Mouse (Mus musculus) testis, postnatal 10 days (tissue): ENCODE data around the gene Polr2b.

Experiments used
- DNase-seq: peaks from one replicate; pipeline ENCODE4 v3.0.0; 2021; ENCODE audit warnings: low spot score

Polr2b gene

GRCm38 (mm10) chr5:77309924-77310772 lies at the start of gene Polr2b, which contains the start of gene Noa1:
Gene Polr2b (plus strand): TSS chr5:77310147.
Gene Noa1 (minus strand): TSS chr5:77310084.
- peak; percentile 99 for DNase-seq

DNA sequence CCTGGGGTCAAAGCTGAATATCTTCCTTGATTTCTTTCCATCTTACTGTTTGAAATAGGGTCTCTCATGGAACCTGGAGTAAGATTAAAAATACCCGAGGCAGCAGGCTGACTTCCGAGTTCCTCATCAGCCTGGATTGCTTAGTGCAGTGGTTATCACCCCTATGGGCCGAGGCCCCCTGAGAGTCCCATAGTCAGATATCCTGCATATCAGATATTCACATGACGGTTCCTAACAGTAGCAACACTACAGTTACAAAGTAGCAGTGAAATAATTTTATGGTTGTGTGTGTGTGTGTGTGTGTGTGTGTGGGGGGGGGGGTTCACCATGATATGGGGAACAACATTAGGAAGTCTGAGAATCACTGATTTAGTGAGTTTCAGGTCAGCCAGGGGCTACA lies 48.8 kb upstream of the Polr2b start:
- DNase-seq, result no peak

GRCm38 (mm10) chr5:77262105-77262504 lies 47.8 kb upstream of the Polr2b start:
- DNase-seq, result no peak

DNA sequence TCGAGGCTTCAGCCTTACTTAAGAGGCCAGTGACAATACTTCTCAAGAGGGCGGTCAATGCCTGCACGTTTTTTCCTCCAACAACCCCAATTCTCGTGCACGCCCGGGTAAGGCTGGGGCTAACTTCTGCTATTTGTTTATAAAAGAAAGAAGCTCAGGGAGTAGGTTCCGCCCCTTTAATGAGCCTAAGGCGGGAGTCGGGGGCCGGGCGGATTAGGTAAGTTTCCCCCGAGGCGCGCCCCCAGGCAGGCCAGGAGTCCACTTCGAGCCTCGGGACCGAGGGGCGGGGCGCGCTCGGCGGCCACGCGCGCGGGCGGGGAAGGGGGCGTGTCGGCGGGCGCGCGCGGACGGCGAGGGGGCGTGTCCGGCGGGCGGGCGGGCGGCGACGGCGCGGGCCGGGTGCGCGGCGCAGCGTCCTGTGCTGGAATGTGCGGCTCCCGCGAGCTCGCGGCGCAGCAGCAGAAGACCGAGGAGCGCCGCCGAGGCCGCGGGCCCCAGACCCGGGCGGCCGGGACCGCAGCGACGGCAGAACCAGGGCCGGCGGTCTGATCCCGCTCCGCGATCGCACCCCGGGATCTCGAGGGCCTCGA lies 44.8 kb upstream of the Polr2b start, which contains the start of gene Rest:
Gene Rest, plus strand, starts transcription at position 411 of the 590 bp plus-strand sequence.
- peak; percentile 94 for DNase-seq

DNA sequence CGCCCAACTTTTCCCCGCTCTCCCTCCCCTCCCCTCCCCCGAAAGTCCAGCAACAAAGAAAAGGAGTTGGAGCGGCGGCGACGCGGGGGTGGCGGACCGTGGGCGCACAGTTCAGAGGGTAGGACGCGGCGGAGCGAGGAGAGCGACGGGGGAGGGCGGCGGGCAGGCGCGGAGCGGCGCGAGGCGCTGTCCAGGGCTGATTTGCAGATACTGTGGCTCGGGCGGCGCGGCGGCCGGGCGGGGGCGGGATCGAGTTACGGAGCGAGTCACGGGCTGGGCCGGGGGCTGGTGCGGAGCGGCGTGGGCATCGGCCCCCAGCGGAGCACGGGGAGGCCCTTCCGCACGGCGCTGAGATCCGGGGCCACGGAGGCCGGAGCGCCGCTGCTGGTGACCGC lies 44.3 kb upstream of the Polr2b start:
- peak; percentile 87 for DNase-seq

DNA sequence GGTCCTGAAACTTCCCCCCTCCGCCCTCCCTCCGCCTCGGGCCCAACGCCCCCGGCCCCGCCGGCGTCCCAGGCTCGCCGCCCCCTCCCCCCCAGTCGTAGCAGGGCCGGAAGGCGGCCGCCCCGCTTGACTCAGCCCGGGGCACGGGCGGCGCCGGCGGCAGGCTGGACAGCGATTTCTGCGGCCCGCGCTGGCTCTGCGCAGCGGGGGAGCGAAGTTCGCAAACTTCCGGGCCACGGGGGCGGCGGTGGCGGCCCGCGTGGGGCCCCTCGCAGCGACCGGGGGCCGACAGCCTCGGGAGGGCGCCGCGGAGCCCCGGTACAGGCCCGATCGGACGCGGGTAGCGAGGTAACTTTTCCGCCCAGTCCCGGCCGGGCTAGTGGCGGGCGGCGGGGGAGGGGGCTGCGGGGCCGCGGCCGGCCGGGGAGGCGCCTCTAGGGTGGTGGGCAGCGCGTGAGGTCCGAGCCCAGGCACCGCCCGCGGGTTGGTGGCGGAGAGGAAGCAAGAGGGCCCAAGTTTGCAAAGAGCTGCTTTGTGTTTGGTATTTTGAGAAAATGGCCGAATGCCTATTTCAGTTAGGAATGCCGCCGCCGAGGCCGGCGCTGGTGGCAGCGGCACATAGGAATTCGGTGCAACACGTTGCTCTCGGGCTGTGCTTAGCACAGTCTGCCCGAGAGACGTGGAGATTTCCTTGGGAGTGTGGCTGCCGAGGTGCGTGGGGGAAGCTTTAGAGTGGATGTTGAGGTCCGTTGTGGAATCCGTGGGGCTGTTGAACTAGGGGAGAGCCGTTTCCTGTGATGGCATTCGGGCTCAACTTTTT lies 43.7 kb upstream of the Polr2b start:
- DNase-seq, result peak; percentile 82

DNA sequence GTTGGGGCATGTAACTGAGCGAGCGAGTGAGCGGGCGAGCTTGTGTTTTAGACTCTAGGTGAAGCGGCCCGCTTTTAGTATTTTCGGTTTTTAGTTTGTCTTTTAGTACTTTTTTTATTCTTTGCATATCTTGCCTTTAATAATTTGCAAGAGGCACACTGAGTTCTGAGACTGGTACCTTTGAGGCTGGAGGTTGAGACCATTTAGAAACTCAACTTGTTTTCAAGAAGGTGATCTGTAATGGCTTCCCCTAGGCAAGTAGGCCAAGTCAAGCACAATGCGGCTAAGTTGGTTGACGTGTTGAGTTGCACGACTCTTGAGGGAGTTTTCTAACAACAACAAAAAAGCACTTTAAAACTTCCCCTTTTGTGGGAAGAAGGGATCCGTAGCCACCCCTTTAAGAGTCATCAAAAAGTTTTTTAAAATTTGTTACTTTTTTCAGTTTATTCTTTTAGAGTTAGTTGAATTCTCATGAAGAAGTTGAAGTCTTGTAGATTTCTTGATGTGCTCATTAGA lies 43.0 kb upstream of the Polr2b start:
- no peak for DNase-seq

DNA sequence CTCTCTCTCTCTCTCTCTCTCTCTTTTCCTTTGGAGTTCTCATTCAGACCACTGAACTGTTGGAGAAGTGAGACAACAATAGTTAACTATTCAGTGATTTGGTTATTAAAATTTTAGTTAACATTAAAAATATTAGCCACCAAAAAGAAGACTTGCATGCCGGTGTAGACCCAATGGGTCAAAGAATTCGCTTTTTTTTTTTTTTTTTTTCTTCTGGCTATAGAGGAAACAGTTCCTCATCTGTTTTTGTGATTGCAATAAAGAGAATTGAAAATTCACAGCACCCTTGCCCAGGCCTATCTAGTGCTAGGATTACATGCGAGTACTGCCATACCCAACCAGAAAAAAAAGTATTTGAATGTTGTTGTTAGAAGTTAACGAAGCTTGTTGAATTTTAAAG lies 42.5 kb upstream of the Polr2b start:
- DNase-seq, result no peak

GRCm38 (mm10) chr5:77267957-77268624 lies 41.9 kb upstream of the Polr2b start:
- no peak for DNase-seq

DNA sequence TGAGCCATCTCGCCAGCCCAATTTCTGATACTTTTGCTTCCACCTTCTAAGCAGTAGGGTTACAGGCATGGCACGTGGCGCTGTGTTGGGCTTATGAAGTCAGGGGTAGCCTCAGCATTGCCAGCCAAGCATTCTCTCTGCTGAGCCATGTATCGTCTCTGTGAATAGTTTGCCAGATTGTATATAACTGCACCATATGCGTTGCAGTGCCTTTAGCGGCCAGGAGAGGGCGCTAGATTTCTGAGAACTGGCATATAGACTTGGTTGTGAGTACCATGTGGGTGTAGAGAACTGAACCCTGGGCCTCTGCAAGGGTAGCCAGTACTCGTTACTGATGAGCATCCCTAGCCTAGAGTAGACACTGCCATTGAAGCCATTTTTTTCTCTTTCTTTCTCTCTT lies 40.5 kb upstream of the Polr2b start:
- no peak for DNase-seq

DNA sequence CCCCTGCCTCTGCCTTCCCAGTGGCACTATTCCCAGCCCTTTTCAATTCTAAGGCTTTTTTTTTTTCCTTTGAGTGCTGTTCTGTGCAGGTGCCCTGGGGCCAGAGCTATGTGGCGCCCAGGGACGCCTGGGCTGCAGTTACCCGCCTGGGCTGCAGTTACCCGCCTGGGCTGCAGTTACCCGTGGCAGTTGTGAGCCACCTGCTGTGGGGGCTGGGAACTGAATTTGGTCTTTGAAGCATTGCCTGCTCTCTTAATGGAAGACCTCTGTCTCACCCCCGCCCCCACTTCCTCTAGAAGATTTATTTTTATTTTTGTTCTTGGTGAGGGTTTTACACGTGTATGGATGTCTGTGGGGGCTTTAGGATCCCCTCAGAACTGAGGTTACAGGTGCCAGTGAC lies 36.8 kb upstream of the Polr2b start:
- no peak for DNase-seq

GRCm38 (mm10) chr5:77275950-77276349 lies 34.0 kb upstream of the Polr2b start:
- DNase-seq, result peak; percentile 56

DNA sequence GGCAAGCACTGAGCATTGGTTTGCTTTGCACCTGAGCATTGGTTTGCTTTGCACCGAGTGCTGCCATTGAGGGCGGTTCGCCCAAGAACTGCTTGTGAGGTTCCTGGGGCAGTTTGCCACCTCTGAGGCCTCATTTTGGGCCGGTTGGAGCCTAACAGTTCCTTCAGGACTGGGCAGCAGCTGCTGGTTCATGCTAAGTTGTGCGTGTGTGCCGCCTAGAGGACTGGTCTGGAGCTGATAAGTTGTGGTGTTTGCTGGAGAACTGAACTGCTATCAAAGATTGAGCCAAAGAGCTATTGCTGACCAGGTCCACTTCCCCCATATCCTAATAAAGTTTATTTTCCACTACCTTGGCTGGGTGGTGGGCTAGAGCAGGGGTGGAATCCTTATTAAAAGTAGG lies 32.7 kb upstream of the Polr2b start:
- DNase-seq, result no peak

GRCm38 (mm10) chr5:77281518-77282174 lies 28.3 kb upstream of the Polr2b start:
- DNase-seq, result no peak

DNA sequence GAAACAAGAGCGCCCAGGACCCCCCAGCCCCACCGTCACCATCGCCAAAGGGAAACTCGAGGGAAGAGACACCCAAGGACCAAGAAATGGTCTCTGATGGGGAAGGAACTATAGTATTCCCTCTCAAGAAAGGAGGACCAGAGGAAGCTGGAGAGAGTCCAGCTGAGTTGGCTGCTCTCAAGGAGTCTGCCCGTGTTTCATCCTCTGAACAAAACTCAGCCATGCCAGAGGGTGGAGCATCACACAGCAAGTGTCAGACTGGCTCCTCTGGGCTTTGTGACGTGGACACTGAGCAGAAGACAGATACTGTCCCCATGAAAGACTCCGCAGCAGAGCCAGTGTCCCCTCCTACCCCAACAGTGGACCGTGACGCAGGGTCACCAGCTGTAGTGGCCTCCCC lies 27.7 kb upstream of the Polr2b start:
- DNase-seq, result no peak

GRCm38 (mm10) chr5:77285685-77286084 lies 24.3 kb upstream of the Polr2b start:
- DNase-seq, result no peak

- DNase-seq, result no peak
Measured at GRCm38 (mm10) chr5:77286904-77287303, 23.0 kb upstream of the Polr2b start.

GRCm38 (mm10) chr5:77287901-77288300 lies 22.0 kb upstream of the Polr2b start:
- DNase-seq, result no peak

DNA sequence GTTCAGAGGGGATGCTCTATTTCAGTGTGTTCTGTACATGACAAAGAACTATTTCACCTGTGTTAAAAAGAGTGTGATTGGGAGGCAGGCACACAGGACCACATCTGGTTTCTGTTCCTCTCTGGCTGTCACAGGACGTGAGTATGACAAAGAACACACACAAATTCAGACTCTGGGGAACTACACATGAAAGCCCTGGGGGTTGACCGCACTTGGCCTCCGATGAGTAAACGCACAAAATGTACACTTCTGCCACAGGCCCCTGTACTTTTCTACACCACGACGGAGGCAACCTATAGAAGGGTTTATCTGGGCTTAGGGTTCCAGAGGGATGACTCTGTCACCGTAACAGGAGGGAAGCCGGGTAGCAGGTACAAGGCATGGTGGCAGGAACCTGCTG lies 20.3 kb upstream of the Polr2b start:
- no peak for DNase-seq

DNA sequence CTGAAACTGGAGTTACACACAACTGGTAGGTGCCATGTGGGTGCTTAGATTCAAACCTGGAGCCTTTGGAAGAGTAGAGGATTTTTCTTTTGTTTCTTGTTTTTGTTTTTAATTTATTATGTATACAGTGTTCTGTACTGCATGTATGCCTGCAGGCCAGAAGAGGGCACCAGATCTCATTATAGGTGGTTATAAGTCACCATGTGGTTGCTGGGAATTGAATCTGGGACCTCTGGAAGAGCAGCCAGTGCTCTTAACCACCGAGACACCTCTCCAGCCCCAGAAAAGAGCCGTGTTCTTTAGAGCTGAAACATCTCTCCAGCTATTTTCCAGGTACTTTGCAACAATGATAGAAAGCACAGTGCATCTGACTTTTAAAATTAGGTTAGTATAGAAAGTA lies 19.3 kb upstream of the Polr2b start:
- DNase-seq, result no peak

DNA sequence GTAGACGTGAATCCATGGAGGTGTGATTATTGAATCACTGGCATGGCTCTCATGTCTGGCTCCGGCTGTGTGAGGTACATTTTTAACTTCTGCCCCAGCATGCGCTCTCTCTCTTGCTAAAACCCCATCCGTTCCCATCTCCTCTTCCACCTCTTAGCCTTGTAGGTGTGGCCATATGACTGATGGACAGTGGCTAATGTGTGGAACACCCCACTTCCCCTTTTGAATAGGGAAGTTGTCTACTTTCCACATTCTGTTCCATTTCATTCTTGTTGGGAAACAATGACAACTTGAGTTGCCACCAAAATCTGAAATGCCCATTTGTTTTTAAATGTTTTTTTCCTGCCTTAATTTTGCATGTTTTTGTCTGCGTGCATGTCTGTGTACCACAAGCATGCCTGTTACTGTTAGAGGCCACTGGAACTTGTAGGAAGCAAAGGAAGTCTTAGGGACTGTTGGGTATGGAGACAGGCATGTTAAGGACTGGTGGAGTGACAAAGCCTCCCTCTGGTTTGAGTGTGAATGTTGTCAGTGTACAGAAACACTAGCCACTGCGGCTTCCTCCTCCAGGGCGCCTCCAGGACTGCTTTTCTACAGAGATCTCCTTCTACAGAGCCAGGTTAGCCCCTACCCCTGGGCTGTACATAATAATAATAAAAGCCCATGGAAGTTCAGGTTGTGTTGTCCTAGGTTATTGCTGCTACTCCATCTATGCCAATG lies 17.0 kb upstream of the Polr2b start:
- no peak for DNase-seq
